Mouse (Mus musculus) urinary bladder, postnatal 14 days (tissue): ENCODE results near the gene Slc2a1.

Source experiments
- DNase-seq: peaks from one replicate; pipeline ENCODE4 v3.0.0; 2021; ENCODE audit warnings: low spot score

Gene Slc2a1

GRCm38 (mm10) chr4:119129096-119129495, 20.6 kb downstream of the Slc2a1 start:
- no peak for DNase-seq

DNA sequence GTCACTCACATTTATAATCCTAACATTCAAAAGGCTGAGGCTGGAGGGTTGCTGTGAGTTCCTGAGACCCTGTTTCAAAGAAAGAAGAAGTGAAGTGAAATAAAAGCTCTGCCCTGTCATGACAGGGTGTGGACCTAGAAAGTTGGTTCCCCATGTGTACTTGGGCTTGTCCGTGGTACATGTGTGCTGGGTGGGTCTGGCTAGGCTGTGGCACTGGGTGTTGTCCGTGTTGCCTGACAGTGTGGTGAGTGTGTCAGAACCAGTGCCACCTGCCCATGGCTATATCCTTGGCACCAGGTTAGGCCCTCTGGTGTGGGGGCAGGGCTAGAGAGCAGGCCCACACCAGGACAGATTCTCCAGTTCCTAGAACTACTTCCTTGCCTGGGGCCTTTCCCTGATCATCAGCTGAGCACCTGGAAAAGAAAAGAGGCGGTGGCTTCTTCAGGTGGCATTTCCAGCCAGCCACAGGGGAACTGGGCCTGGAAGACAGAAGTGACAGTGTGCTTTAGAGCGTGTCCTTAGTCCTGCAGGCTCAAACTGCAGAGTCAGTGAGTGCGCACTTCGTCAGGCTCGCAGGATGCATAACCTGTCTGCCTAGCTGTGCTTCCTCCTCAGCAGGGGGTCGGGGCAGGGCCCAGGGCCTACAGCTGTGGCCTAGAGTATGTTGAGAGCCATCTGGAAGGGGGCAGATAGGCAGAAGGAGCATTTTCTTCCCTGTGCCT, 22.8 kb downstream of the Slc2a1 start:
- no peak for DNase-seq

DNA sequence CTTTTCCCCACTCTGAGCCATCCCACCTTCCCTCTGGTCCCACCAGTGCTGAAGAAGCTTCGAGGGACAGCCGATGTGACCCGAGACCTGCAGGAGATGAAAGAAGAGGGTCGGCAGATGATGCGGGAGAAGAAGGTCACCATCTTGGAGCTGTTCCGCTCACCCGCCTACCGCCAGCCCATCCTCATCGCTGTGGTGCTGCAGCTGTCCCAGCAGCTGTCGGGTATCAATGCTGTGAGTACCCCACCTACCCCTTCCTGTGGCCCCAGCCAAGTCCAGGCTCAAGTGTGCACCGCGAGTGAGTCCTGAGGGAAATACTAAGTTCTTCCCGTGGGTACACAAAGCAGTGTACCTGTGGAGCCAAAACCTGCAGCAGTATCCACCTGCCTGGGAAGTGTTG, 24.8 kb downstream of the Slc2a1 start:
- DNase-seq = no peak

DNA sequence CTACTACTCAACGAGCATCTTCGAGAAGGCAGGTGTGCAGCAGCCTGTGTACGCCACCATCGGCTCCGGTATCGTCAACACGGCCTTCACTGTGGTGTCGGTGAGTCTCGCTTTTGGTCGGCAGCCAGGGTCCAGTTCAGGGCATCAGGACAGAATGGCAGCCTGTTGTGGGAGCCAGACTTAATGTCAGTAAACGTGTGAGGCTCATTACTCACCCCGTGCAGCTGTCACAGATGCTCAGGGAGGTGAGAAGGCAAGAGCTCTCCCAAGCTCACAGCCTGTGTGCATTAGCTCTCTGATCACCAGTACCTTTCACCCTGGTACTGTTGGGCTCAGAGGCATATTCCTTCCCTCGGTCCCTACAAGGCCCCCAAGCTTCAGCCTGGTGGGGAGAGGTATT, 25.3 kb downstream of the Slc2a1 start:
- no peak for DNase-seq

GRCm38 (mm10) chr4:119137313-119137712, 28.8 kb downstream of the Slc2a1 start:
- DNase-seq = no peak

GRCm38 (mm10) chr4:119138171-119138570, 29.7 kb downstream of the Slc2a1 start:
- DNase-seq = peak; percentile 86

DNA sequence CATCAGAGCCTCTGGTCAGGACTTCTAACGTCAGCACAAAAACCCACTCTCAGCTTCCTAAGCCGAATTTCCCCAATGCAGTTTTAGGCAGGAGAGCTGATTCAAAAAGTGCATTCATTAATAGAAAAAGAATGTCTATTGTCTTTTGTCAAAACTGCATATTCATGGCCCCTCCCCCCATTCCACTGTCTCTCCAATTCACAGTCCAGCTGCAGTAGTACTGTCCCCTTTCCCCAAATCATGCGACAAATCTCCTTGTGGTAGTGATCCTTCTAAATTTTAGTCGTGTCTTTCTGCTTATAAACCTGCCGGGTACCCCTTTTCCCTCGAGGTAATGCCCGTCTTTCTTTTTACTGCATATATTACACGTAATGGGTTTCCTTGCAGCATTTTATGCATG, 30.3 kb downstream of the Slc2a1 start:
- no peak for DNase-seq

DNA sequence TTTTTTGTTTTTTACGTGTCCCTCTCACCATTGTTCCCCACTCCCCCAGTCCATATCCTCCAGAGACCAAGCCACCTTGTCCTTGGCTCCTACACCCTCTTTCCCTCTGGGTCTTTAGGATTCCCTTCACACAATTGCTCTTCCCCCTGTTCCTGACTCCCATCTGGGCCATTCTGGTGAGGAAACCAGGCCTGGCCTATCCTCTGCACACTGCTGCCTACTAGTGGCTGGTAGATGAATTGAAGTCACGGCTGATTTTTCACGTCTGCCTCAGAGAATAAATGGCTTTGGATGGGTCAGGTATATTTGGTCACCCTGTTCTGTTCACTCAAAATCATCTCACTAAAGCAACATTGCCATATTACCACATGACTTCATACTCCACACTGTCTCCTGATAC, 31.6 kb downstream of the Slc2a1 start:
- DNase-seq = no peak

DNA sequence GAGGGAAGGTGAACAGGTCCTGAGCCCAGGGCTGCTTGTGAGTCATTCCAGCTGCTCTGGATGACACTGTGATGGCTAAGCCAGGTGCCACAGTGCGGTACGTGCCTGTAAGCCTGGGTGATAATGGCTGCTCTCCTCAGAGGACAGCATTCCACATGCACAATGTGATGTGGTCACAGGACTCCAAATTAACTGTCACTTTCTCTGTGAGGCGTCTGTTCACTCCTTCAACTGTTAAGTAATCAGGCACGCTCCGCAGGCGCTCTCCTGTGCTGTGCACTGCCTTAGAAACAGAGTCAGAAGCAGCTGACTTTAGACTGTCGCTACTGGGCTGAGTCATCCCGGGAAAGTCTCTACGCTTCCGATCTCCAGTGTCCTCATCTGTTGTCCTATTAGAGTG, 32.7 kb downstream of the Slc2a1 start:
- no peak for DNase-seq

- DNase-seq = peak; percentile 78
Measured at GRCm38 (mm10) chr4:119142230-119142871, 33.8 kb downstream of the Slc2a1 start.

DNA sequence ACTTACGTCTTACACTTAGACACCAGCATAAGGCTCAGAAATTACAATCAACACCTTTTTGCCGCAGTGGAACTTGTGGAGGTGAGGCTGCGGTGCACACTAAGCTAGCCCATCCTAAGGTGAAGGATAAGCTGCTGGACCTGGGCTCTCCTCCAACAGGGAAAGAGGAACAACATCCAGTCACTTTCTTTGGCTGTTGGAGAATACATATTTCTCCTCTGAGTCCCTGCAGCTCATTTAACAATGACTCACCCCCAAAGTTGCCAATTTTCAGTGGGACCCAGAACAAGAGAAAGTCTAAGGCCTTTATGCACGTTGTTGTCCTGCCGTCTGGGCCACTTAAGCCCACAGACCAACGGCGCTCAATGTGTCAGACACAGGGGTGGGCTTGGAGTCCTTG, 38.3 kb downstream of the Slc2a1 start:
- peak; percentile 42 for DNase-seq

DNA sequence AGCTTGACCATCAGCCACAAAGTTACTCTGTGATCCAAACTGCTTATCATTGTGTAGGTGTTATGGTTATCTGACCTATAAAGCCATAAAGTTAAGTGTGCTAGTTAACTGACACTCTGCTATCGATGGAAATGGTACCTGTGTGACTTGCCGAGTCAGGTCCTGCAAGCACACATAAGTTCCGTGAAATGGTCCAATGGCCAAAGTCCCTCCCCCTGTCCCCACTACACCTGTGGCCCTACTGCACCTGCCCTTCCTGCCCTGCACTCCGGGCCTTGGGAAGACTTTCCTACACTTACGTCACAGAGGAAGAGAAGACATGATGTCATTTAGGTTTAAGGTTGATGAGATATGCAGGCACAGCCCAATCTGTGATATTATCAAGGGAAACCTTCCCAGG, 38.8 kb downstream of the Slc2a1 start:
- DNase-seq = no peak

DNA sequence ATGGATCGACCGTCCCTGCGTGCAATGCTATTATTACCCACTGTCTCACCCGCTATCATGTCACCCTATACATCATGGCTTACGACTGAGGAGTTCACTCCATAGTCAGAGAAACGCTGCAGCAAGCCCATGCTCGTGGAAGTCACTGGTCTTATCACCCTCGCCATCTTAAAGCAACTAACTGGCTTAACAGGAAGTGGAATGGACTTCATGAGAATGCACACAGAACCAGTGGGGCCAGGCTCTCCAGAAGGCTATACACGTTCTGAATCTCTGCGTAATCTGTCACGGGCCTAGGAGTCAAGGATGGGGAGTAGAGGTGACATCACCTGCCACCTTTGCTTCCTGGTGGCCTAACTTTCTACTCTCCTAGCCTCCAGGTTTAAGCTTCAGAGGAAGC, 40.2 kb downstream of the Slc2a1 start:
- peak; percentile 65 for DNase-seq

GRCm38 (mm10) chr4:119157186-119157585, 48.7 kb downstream of the Slc2a1 start:
- DNase-seq = peak; percentile 79

DNA sequence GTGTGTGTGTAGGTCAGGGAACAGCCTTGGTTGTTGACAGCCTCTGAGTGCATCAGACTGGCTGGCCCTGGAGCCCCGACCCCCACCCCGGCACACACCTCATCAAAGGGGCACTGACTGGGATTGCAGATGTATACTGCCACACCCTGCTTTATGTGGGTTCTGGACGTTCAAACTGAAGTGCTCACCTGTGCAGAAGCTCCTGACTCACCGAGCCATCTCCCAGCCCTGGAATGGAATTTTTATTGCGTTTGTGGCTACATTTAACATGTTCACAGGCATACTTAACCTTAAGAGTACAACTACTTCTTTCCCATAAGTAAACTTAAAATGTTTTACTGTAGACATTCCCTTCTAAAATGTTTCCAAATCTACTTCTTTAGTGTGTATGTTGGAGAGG, 49.4 kb downstream of the Slc2a1 start:
- DNase-seq = peak; percentile 41

DNA sequence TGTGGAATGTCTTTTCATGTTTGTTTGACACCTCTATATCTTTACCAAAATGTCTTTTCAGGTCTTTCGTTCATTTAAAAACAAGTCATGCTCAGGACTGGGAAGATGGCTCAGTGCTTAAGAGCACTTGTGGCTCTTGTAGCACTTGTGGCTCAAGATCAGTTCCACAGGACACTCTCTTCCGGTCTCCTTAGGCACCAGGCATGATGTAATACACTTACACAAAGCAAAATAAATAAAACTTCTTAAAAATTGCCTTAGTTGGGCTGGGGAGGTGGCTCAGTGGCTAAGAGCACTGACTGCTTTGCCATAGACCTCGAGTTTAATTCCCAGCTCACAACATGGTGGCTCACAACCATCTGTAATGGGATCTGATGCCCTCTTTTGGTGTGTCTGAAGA, 52.8 kb downstream of the Slc2a1 start:
- DNase-seq = no peak

GRCm38 (mm10) chr4:119162990-119163389, 54.5 kb downstream of the Slc2a1 start:
- no peak for DNase-seq

- no peak for DNase-seq
Measured at GRCm38 (mm10) chr4:119165916-119166315, 57.4 kb downstream of the Slc2a1 start.

DNA sequence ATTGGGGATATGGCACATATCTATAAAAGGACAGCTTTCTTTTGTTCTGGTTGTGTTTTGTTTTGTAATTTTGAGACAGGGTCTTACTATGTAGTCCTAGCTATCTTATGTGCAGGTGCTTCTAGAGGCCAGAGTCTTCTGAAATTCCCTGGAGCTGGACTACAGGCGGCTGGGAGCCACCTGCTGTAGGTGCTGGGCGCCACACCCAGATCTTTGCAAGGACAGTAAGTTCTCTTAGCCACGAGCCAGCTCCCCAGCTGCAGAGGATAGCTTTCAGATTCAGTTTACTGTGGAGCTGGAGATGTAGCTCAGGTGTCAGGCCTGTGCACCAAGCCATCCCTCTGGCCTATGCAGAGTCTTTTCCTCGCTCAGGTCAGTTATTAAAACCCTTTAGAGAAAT, 58.6 kb downstream of the Slc2a1 start:
- DNase-seq = no peak

DNA sequence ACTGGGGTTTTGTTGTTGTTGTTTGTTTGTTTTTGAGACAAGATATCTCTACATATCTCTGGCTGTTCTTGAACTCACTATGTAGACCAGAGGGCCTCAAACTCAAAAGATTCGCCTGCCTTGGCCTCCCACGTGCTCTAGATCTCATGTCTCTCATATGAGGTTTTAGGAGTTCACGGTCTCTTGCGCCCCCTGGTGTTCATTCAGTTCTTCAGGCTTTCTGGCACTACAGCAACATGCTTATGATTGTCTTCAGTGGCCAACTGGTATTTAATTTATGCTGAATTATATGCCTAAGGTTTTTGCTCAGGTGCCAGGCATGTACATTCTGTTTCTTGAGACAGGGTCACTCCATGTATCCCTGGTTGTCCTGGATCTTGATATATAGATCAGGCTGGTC, 59.2 kb downstream of the Slc2a1 start:
- peak; percentile 88 for DNase-seq

DNA sequence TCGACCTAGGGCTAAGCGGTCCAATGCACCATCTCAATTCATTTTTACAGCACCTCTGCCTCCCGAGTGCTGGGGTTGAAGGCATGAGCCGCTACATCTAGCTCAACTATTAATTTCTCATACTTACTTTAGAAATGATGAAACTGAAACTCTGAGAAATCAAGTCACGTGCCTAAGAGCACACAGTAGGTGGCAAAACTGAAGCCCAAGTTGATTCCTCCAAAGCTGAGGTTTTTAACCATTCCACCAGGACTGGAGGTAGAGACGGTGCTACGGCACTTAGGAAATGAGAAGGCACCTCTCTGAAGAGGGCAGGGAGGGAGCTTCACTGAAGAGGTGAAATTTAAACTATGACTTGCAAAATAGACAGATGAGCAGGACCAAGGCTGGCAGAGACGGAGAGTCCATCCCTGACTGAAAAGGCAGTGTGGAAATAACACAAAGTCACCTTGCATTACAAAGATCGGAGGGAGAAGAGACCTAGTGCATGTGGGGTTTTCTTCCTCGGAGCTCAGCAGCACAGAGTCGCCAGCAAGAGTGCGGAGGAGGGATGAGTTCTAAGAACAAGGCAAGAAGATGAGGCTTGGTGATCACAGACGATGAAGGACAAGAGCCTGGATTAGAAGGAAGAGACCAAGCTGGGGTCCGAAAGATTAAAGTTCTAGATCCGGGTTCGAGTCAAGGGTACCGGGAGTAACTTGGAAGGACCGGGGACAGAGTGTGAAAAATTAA, 64.6 kb downstream of the Slc2a1 start:
- DNase-seq = no peak

- peak; percentile 93 for DNase-seq
Measured at GRCm38 (mm10) chr4:119173851-119174453, 65.4 kb downstream of the Slc2a1 start, which contains the start of gene Zfp691. TSS of gene Zfp691 (minus strand) at chr4:119174195.

DNA sequence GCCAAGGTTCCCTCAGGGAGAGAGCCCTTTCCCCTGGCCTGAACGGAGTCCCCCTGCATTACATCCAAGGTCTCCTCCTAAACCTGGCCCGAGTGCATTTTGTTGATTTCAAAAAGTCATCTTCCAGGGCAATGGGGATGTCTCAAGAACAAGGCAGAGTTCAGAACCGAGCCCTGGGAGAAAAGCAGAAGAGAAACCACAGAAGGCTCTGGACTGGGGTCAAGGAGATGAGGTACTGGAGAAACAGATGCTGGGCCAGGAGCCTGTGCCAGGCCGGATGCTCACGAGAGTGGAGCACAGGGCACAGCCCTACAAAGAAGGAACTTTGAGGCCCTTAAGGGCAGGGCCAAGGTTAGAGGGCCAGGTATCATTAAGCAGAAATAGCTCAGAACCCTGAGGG, 69.2 kb downstream of the Slc2a1 start:
- DNase-seq = no peak
